Mouse (Mus musculus) gonadal fat pad, adult 2 months (tissue): ENCODE results near the gene Tmem232. TPM values are rescaled to one million over a fixed set of nuclear protein-coding genes. Genes with fewer than 3 reads are reported as not detected.
"Not testable (repeated sequence)": the region's sequence is repeated elsewhere in the genome, so short reads cannot be mapped to it uniquely, and the experiment has no call there.

Experiments used
- DNase-seq: peaks from one replicate; pipeline ENCODE4 v3.0.0-alpha.2; 2012; ENCODE audit warnings: low read depth
- polyA plus RNA-seq: library from polyadenylated mRNA; depleted of rRNA; stranded (reverse); fragments of >200 nt; gene quantifications from 2 replicates; pipeline ENCODE4 v1.2.3, GENCODE M21; 2012

The Tmem232 gene
- polyA plus RNA-seq, 1 experiment, result 0.46 TPM

DNA sequence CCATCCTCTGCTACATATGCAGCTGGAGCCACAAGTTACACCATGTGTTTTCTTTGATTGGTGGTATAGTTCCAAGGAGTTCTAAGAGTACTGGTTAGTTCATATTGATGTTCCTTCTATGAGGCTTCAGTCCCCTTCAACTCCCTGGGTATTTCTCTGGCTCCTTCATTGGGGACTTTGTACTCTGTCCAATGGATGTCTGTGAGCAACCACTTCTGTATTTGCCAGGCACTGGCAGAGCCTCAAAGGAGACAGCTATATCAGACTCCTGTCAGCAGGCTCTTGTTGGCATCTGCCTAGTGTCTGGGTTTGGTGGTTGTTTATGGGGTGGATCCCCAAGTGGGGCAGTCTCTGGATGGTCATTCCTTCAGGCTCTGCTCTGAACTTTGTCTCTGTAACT is 8.2 kb downstream of the Tmem232 start:
- DNase-seq, result not testable (repeated sequence)

GRCm38 (mm10) chr17:65527529-65527928 is 13.1 kb downstream of the Tmem232 start:
- DNase-seq, result no peak

- DNase-seq, result no peak
Measured at GRCm38 (mm10) chr17:65513517-65513916, 27.1 kb downstream of the Tmem232 start.

DNA sequence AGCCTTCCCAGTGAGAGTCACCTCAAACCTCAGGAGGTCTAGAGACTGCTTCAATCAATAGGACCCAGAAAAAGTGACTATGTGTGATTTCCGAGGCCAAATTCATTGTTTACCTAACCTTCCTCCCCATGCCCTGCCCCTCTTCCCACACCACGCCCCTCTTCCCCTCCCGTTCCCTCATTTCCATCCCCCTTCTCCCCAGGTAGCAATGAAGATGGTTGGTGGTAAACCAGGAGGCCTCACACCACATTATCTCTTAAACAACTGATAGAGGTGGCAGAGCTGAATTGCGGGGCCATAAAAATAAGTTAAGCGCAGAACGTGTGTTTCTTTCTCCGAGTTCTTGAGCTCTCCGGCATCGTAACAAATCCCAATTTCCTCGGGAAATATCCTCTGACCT is 55.9 kb downstream of the Tmem232 start:
- no peak for DNase-seq

GRCm38 (mm10) chr17:65476747-65477146 is 63.8 kb downstream of the Tmem232 start:
- no peak for DNase-seq

DNA sequence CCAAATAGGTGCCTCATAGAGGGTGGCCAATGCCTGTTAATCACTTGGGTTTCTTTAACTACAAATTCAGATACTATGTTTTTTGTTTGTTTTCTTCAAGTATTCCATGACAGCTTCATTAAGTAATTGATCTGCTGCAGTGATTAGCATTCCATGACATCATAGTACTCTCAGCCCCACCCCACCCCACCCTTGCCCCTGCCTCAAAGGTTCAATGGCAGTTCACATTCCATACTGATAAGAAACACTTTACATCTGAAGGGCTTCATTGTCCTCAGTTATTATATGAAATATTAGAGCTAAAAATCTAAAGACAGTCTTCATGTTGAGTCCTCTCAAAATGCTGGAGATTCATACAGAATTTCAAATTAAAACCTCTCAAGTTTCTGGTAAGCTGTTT is 89.8 kb downstream of the Tmem232 start:
- DNase-seq, result no peak

DNA sequence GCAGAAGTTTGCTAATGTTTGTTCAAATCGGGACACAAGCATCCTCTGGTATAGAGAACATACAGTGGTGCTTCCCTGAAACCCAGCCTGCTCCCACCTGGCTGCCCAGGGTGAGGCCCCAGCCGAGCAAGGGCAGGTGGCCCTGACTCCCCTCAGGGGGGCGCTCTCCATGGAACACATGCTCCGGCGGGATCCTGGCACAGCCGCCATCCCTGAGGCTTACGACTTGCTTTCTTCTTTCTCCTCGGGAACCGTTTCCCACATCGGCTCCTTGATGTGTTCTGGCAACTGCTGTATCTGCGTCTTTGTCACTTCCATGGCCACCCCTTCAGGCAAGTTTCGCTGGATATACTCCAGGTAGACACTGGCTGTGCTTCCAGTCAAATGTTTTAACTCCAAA is 102.7 kb downstream of the Tmem232 start:
- DNase-seq, result not testable (repeated sequence)

DNA sequence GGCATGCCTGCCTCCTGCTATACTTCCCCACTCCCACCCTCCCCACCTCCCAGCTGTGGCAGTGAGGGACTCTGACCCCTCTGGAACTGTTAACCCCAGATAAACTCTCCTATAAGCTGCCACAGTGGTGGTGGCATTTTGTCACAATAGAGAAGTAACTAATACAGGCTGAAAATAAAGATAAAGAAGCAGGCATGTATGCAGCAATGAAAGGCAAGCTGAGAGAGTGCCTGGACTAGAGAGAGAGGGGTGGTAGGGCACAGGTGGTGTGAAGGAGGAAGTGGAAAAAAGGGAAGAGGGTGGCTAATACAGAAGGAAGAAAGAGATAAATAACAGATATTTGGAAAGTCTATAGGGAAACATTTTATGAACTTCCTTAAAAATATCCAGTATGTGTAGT is 121.5 kb downstream of the Tmem232 start:
- DNase-seq, result no peak

GRCm38 (mm10) chr17:65405309-65405708 is 135.3 kb downstream of the Tmem232 start:
- no peak for DNase-seq

DNA sequence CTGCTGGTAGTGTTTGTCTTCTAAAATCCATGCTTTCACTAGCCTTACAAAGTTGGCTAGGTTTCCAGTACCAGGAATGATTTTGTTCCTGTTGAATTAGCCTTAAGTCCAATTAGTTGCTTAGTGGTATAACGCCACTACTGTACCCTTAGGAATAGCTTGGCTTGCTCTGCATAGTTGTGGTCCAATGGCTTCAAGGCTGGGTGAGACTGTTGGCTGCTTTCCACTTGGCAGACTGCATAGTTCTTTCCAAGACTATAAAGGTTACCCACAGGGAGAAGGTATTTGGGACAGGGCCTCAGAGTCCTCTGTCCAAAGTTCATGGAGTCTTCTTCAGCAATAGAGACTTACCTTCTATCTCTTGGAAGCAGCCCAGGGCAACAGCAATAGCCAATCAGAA is 139.7 kb downstream of the Tmem232 start:
- DNase-seq, result no peak

DNA sequence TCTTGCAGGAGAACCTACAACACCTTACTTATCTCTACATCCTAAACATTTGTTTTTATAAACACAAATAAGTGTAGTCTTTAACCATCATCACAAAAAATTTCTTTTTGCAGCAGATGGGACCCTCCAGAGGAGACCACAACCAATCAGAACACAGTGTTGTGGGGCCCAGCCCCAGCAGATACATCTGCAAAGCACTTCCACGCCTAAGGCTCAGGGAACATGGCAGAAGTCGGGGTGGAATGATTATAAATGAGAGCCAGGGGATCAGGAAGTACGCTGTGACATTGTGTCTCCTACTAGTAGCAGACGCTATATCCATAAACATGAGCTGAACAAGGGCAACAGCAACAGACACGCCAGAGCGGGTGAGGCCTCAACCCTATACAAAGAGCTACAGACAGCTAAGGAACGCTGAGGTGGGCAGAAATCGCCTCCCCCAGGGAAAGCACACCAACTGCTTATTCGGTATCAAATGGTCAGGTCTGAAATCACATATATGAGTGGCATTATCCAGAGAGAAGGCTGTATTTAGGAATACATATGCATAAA is 156.1 kb downstream of the Tmem232 start:
- DNase-seq, result no peak

DNA sequence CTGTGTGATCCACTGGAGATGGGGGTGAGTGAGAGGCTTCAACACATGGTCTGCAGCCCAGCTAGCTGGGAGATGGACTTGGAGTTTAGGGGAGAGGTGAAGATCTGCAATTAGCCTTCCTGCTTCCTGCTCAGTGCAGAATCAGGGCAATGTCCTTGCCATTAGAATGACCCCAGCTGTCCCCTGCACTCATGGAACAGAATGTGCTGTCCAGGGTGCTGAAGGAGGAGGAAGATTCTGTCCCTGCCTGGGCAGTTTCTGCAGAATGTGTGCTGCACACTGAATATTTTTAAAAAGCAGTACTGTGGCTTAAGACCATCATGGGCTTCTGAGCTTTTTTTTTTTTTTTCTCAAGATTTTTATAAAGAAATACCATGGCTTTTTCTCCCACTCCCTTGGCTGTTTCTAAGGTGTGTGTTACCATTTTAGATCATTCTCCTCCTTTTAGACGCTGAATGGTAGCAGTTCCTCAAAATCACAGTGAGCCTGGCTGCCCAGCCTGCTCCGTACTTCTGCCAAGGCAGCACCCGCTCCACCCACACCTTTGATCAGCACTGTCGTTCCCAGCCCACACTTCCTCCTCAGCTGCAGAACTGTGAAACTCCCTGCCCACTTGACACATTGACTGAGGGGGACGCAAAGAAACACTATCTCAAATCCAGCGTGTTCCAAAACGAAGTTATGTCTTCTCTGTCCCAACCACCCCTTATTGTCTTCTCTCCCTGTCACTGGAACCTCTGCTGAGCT is 170.4 kb downstream of the Tmem232 start:
- no peak for DNase-seq

GRCm38 (mm10) chr17:65365535-65366254 is 174.9 kb downstream of the Tmem232 start:
- DNase-seq, result no peak

GRCm38 (mm10) chr17:65351836-65352235 is 188.7 kb downstream of the Tmem232 start:
- no peak for DNase-seq

GRCm38 (mm10) chr17:65340016-65340415 is 200.6 kb downstream of the Tmem232 start:
- DNase-seq, result no peak

DNA sequence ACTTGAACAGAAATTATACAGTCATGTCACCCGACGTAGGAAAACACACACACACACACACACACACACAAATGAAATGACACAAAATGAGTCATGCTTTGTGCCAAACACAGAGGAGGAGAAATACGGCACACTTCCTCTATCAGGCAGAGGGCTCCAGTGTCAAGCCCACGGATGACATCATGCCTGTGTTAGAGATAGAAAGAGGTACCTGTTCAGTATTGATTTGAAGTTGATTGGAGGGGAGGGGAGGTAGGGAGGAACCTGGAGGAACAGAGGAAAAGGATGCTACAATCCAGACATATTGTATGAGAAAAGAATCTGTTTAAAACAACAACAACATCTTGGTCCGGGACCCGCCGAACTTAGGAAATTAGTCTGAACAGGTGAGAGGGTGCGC is 209.8 kb downstream of the Tmem232 start:
- DNase-seq, result no peak

DNA sequence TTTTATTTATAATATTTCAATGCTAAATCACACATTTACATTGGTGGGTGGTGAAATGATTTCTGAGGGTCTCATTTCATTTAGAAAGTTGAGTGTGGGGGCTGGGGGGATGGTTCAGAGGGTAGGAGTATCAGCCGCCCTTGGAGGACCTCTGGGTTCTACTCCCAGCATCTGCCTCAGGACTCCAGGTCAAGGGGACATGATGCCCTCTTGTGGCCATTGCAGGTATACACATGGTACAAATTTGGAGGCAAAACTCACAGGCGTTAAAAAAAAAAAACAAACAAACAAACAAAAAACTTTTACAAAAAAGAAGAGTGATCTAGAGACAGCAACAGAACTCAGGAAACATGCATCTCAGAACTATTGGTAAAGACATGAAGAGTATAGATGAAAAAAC is 215.3 kb downstream of the Tmem232 start:
- DNase-seq, result no peak

- DNase-seq, result no peak
Measured at GRCm38 (mm10) chr17:65320623-65321022, 220.0 kb downstream of the Tmem232 start.

DNA sequence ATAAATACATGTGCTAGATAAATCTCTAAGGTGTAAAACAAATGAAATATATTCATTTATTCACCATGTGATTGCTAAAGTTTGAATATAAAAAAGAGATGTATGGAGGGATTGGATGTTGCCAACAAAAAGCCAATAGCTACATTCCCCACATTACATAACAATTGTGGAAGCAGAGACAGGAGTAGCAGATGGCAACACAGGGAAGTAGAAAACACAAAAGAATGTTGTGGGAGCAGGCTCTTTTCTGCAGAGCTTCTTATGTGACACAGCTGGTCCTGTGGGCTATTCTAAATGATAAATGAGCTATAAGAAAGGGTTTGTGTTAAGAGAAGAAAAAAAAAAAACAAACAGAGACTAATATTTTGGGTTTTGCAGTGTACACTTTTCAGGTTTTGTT is 240.6 kb downstream of the Tmem232 start:
- no peak for DNase-seq

DNA sequence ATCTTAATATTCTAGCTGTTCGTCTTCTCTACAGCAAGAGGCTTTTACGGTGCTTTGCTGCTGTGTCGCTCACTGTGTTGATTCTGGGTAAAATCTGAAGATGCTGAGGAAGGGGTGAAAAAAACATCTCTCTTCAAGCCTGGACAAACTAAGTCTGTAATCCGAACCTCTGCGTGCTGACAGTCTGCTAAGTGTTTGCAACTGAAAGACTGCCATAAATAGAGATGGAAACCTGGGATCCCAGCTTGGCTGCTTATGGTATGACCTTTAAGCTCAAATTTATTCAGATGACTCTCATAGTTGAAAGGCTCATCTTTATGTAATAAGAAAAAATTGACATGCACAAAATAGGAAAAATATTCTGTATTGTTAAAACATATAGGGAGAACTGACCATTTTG is 242.8 kb downstream of the Tmem232 start:
- DNase-seq, result no peak

DNA sequence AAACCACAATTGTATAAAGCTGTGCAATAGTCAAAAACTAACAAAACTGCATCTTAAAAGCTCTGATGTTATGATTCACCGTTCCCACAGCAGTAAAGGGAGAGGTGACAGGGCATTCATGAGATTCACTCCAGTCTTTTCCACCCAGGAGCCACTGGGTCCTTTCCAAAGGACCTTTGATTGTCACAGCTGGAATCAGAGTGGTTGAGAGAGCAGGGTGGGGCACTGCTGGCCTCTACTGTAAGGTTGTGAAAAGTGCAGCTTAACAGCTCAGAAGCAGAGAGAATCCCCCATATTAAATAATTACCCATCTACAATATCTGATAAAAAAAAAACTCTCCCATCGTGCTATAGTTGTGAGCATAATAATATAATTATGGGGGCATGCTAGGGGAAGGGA is 288.4 kb downstream of the Tmem232 start:
- DNase-seq, result no peak

GRCm38 (mm10) chr17:65250261-65250660 is 290.3 kb downstream of the Tmem232 start:
- no peak for DNase-seq

- no peak for DNase-seq
Measured at GRCm38 (mm10) chr17:65243716-65244115, 296.9 kb downstream of the Tmem232 start.
